Mouse (Mus musculus): ENCODE results near the gene Hsd11b1. TPM values are rescaled to one million over a fixed set of nuclear protein-coding genes. Genes with fewer than 3 reads are reported as not detected.
A peak's percentile ranks its signal among the peaks of the same experiment; 100 is the strongest.

Gene Hsd11b1
- total RNA-seq, 2 experiments from 2014 or later = 5.3 to 9.5 TPM

DNA sequence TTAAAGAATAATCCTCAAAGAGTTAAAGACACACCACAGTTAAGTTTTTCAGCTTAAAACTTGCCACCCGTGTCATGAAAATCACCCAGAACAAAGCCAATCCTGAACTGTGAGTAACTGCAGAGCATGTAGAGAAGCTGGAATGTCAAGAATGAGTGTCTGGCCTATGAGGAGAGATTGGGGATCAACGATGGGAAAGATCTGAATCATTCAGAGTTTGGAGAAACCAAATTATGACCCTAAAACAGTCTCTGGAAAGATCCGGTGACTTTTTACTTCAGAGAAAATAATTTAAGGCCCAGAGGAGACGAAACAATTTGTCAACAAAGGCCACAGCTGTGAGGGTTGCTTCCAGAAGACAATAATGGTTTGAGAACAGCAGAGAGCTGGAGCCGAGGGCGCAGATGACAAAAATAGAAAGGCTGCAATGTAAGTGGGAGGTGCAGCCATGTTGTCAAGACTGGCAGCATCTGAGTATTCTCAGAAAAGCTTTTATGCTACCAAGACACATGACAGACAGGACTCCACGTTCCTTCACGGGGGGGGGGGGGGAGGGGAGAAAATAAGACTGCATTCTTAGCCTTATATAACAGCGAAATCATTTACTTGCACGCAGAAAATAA is 20.2 kb downstream of the Hsd11b1 start:
- DNase-seq (ENCODE audit: low spot score) = peak; percentile 25

DNA sequence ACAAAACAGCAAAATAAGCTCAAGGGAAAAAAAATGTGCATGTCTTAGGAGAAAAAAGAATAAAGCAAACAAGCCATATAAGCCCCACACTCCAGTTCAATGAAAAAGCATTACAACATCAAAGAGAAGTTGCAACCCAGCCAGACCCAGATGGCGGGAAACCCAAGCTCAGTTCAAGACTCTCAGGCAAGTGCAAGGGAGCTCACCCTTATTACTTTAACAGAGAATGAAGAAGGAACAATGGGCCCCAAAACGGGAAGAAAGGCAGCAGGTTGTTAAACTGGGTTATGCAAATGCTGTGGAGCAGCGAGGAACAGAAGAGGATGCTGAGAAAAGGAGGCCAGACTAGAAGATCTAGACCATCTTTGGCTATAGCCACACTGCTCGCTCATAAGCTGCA is 21.0 kb downstream of the Hsd11b1 start:
- peak; percentile 41 for DNase-seq (ENCODE audit: low spot score)

DNA sequence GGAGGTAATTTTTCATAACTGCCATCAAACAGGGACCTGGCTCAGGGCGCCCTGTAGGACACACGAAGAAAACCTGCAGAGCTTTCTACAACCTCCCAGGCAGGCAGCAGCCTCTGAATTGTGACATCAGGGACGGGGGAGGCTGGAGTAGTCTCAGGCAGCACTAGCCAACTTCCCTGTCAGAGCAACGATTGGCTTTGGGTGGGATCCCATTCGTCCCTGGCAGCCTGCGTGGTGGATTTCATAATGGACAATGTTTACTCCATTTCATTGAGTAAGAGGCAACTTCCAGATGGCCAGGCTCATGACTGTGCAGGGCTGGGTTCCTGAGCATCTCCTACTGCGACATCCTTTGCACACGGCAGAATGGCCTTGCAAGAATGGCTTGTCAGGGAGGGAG is 21.6 kb downstream of the Hsd11b1 start:
- DNase-seq (ENCODE audit: low spot score) = peak; percentile 91

DNA sequence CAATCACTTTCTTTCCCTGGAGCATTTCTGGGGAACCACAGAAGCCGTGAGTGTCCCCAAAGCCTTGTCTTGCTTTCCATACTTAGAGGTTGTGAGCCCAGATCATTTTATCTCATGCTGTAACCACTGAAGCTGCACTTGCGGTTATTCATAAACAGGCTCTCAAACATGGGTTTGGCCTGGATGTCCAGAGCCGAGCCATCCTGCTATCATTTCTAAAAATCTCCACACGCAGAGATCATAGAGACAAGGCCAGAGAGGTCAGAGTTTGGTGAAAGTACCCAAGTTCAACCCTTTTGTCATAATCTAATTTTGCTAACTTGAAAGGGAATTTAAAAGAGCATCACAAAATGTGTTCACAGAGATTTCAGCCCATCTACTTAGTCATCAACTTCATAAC is 22.4 kb downstream of the Hsd11b1 start:
- DNase-seq (ENCODE audit: low spot score) = no peak

DNA sequence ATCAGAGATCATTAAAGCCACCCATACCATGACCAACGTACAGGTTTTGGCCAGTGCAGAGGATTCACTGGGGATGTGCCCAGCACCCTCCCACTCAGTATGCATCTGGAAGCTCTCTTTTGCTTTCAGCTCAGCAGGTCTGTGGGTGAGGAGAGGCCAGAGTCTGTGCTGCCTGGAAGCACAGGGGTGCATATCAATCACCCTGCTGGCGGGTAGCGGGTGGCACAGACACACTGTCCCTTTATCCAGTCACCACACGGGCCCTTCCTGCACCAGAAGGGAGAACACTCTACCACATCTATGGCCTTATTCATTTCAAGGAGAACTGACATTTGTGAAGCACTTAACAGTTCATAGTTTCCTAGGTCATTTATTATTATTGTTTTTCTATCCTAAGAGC is 25.4 kb downstream of the Hsd11b1 start:
- DNase-seq (ENCODE audit: low spot score) = no peak

DNA sequence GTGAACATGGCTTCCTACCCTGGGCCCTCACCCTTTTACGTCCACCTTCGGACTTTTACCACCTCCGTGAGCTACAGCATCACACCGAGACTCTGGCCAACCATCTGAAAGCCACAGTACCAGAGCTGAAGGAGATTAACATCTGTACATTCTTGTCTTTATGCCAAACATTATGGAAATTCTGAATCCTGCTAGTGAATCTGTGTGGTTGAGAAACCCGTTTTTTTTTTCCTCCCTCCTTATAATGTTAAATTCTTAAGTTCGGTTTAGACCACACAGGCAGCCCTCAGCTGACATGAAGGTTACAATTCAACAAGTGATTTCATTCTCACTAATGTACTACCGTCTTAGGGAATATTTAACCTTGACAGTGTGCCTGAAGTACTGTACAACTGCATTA is 28.9 kb downstream of the Hsd11b1 start:
- DNase-seq (ENCODE audit: low spot score) = no peak

DNA sequence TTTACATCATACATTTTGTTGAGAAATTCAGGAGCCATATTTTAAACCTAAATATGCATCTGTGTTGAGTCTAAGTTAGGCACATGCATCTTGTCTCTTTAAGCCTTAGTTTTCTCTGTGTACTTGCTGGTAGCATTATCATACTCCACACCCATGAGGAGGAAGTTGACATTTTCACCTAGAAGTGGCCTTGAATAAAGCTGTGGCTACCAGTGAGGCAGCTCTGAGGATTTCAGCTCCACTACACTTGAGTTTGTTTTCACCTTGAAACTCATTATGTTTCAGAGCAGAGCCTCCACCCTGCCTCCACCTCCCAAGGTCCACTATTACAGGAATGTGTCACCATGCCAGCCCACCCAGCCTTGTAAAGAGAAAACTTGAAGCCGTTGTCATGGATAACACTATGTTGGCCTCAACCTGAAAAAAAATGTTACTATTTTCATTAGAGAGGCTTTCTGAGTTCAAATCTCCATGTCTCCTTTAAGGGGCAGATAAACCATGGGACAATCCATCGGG is 29.7 kb downstream of the Hsd11b1 start:
- no peak for DNase-seq (ENCODE audit: low spot score)

DNA sequence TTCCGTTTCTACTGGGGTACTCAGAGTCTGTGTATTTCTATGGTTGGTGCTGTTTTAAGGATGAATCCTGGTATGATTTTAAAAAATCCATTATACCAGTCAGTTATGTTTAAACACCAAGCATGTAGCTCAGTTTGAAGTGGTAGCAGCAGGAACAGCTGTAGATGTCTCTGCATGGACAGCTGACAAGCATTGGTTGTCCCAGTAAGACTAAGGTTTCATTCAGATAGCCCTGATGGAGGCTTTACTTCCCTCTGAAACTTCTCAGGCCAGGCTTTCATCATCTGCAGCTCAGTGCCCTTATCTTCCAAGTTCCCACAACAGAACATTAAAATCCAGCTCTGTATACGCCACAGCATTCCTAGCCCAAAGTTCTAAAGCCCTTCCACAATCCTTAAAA is 31.1 kb downstream of the Hsd11b1 start:
- no peak for DNase-seq (ENCODE audit: low spot score)

DNA sequence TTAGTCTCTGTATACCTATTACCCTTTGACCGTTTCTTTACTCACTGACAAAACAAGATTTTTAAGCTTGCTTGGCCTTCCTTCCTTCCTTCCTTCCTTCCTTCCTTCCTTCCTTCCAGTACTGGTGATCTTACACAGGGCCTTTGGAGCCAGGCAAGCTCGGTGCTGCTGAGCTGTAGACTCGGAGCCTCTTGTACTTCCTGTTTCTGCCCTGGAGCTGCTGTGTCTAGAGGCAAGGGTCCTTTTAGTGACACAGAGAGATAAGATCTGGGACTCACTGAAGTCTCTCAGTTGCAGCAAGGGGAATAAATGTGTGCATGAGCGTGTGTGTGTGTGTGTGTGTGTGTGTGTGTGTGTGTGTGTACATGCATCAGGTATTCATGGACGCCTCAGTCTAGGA is 32.9 kb downstream of the Hsd11b1 start:
- DNase-seq (ENCODE audit: low spot score) = no peak

DNA sequence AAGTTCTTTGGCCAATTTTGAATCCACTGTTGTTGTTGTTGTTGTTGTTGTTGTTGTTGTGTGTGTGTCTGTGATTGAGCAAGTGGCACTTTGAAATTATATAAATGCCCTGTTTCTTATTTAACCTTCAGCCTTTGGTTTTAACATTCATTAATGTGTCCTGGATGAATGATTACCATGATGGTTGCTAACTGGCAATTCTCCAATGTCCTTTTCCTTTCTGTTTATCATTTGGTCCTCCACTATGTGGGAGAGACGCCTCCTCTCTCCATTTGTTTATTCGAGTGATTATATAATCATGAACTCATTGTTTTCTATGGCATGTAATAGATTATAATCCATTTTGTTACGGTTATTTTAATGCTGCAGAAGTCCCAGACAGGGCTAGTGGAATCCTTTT is 33.3 kb downstream of the Hsd11b1 start:
- DNase-seq (ENCODE audit: low spot score) = no peak

DNA sequence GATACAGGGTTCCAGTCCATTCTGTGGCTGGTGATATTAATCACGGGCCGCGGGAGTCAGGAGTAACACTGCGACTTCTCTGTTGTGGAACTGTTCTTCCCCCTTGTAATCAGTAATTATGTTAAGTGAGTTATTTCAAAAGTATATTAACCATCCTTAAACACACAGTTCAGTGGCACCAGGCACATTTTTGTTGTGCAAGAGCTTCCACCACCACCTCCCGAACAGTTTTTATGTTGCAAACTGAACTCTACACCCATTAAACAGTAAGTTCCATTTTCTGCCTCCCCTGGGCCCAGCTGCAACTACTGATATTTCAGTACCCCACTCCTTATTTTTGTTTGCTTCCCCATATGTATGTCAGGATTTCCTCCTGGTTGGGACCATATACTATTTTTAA is 34.3 kb downstream of the Hsd11b1 start:
- DNase-seq (ENCODE audit: low spot score) = no peak

DNA sequence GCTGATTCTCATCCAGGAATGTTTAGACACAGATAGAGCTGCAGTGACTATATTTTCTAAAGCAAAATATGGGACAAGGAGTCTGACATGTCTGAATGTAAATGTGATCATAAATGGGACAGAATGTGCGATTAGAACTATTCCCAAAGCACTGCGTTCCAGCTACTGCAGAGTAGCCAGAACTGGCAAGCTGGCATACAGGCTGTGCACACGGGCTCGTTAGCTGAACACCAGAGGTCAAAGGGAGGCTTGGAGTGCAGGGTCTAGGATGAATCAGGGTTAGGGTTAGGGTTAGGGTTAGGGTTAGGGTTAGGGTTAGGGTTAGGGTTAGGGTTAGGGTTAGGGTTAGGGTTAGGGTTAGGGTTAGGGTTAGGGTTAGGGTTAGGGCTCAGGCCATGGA is 36.3 kb downstream of the Hsd11b1 start:
- no peak for DNase-seq (ENCODE audit: low spot score)

DNA sequence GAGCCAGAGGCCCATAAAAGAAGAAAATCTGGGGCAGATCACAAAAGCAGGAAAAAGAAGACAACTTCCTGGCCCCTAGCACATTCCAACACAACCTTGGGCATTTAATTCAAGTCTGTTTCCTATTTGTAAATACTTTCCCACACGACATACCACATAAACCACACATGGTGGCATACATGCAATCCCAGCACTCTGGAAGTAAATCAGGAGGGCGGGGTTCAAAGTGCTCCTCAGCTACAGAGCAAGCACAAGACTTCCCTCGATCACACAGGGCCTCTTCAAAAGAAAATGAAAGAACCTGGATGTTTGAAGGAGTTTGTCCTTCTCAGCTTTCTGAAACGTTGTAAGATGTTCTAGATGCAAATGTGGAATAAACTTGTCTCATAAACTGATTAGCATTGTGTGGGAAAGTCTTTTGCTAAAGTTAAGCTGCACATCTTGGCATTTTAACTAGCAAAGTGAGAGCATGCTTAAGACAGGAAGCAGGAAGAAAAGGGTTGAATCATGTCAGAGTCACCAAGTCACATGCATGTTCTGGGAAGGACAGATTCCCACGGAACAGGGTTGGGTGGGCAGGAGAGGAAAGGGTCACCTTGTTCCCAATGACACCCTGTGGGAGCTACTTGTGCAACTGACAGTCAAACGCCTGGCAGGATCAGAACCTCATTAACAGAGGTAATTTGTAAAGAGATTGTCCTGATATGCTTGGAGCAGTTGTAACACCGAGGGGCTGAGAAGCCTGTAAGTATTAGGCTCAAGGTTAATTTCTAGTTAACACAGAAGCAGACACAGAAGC is 37.0 kb downstream of the Hsd11b1 start:
- DNase-seq (ENCODE audit: low spot score) = no peak

DNA sequence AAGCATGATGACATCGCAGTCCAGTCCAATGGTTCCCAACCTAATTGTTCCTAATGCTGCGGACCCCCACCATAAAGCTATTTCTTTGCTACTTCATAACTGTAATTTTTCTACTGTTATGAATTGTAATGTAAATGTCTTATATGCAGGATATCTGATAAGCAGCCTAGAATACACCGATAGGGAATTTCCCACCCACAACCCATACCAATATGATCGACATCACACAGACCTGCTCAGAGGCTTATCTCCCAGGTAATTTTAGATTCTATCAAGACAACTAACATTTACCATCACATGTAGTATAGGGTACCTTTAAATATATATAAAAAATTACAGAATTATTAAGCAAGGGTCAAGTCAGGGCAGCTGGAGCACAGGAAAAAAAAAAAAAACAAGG is 37.8 kb downstream of the Hsd11b1 start:
- no peak for DNase-seq (ENCODE audit: low spot score)

DNA sequence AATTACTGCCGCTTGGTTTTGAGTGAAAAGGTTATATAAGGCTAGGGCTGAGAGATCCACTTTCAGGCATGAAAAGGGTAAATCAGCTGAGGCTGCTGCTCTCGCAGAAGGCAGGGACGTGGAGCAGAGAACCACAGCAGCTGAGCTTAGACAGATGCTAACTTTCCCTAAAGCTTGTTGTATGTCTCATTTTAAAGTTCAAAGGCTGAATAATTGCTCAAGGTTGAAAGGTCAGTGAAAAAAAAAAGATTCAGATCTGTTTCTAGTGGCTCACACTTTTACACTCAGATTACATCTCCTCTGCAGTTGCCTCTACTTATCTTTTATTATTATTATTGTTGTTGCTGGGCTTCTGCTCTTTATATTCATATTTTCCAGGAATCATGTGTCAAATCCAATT is 38.3 kb downstream of the Hsd11b1 start:
- no peak for DNase-seq (ENCODE audit: low spot score)

DNA sequence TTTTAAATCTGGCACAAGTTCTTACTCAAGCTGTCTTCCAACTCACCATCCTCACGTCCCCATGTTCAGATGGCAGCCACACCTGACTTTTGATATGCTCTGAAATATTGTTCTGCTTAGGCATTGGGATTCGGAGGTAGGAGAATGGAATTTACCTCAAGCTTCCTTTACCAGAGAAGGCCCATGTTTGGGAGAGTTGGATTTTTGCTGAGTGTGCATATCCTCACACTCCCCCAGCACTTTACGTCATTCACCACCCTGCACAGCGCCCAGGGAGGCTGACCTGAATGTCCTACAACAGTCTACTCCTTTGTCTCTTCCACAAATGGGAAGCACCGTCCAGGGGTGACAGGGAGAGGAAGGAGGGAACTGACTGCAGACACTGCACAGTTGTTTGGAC is 43.5 kb downstream of the Hsd11b1 start:
- DNase-seq (ENCODE audit: low spot score) = no peak

DNA sequence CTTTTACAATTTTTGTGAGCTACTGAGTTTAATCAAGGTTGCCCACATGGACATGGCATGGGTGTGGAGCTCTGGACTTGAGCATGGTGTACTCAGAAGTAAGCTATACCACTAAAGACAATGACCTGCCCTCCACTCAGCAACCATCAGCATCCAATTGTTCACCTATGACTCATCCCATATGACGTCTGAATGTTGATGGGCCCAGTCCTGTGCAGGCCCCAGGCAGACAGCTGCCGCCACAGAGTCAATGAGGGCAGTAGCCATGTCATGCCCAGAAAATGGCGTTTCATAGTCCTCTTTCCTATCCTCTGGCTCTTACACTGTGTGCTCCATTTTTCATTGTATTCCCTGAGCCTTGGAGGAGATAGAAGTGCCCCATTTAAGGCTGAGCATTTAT is 47.9 kb downstream of the Hsd11b1 start:
- no peak for DNase-seq (ENCODE audit: low spot score)

DNA sequence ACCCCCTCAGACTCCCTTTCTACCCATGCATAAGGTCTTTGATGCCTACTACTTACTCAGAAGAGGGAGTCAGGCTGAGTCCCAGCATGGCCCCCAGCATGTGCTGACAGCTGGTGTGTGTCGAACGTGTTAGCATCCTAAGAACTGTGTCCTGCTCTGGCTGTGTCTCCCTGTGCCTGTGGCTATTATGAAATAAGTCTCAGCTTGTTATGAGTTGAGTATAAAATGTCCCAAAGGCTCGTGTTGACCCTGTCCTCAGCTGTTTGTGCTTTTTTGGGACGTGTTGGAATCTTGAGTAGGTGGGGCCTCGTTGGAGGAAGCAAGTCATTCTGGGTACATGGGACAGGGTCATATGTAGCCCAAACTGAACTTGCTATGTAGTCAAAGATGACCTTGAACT is 49.8 kb downstream of the Hsd11b1 start:
- DNase-seq (ENCODE audit: low spot score) = no peak

DNA sequence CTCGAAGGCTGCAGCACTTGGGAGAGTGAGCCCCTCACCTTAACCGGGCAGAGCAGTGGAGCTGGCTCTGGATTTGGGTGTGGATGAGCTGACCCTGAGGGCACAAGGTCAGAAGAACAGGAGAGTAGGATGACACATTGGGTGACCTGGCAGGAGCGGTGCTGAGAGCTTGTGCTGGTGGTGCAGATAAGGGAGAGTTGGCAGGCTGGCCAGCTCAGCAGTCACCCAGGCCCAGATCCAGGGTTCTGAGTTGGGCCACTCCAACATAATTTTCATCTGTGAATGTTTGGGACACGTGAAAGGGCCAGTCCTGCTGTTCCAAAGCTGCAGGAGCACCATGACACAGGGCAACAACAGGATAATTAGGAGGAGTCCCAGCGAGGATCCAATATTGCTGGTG is 52.5 kb downstream of the Hsd11b1 start:
- DNase-seq (ENCODE audit: low spot score) = no peak

DNA sequence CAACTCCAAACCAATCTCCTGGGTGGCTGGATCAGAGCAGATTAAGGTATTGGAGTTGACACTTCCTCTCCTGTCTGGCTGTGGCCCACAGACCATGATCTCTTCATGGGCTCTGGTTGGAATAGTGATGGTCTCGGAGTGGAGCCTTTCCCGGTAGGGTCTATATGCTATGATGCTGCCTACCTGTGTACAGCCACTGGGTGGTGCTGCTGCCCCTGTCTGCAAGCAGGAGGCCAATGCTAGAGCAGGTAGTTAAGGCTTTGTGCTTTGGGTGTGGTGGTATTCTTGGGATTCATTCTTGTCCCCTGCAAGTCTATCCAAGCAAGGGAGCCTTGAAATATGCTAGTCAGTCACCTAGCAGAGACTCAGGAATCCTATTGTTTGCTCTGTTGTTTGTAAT is 55.7 kb downstream of the Hsd11b1 start:
- DNase-seq (ENCODE audit: low spot score) = peak; percentile 30

DNA sequence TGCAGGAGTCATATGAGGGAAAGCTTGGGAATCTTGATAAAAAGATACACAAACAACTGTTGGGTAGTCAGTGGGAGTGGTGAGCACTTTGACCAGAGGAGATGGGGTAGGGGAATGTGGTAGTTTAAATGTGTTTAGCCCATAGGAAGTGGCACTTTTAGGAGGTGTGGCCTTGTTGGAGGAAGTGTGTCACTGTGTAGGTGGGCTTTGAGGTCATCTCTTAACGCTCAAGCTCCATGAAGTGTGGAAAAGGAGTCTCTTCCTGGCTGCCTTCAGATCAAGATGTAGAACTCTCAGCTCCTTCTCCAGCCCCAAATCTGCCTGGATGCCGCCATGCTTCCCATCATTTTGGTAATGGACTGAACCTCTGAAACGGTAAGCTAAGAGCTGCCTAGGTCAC is 56.4 kb downstream of the Hsd11b1 start, which contains the start of gene Lamb3:
Lamb3 (plus strand) TSS at position 197 of the 400 bp plus-strand sequence.
- no peak for DNase-seq (ENCODE audit: low spot score)

DNA sequence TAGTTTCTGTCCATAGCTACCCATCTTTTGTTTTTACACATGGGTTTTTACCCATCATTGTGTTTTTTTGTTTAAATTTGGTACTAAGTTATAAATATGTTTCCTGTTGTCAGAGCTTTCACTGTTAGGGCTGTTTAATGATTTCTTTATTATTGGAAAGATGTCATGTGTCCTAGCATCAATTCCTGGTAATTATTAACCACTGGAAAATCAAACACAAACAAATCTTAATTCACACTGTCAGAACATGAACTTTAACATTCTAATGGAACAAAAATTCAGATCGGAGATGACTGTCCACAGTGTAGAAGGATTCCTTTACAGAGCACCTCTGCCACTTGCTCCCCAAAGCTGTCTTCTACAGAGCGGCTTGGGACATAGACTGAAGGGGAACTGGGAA is 58.4 kb downstream of the Hsd11b1 start:
- no peak for DNase-seq (ENCODE audit: low spot score)

DNA sequence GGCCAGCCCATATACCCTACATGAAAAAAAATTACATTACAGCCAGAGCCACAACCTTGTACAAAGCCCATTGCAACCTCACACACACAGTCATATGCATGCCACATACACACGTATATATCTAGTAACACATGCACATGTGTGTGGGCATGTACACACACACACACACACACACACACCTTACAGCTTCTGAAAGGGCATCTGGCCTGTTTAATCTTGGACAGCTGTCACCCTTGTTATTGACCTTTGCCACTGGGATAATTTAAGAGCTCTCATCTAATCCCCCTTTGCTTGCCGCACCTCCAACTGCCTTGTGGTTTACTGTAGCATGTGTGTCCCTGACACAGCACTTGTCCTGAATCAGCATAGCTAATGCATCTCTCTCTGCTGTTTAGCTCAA is 60.1 kb downstream of the Hsd11b1 start:
- DNase-seq (ENCODE audit: low spot score) = no peak

All from gastrocnemius, adult 18-20 months (tissue).